Mouse (Mus musculus) midbrain, embryonic 13.5 days (tissue): ENCODE results near the gene Taar7e. TPM values are rescaled to one million over a fixed set of nuclear protein-coding genes. Genes with fewer than 3 reads are reported as not detected.
"Not testable (repeated sequence)": the region's sequence is repeated elsewhere in the genome, so short reads cannot be mapped to it uniquely, and the experiment has no call there.

Experiments
- ATAC-seq: fragments of 200-750 bp; cut with Nextera tagmentation; 2 replicates; pipeline ENCODE4 v1.8.0; 2017; ENCODE audit warnings: mild to moderate bottlenecking, moderate TSS enrichment, moderate library complexity
- H3K27ac ChIP-seq: fragments of 300-500 bp; sonication (generic); 2 replicates; pipeline ENCODE4 v1.5.1; 2015; ENCODE audit warnings: inconsistent platforms, mild to moderate bottlenecking, moderate library complexity
- H3K27me3 ChIP-seq: fragments of 300-500 bp; sonication (generic); 2 replicates; pipeline ENCODE4 v1.6.1; 2015; ENCODE audit warnings: mild to moderate bottlenecking, inconsistent platforms
- H3K36me3 ChIP-seq: fragments of 300-500 bp; sonication (generic); 2 replicates; pipeline ENCODE4 v1.6.1; 2015; ENCODE audit warnings: mild to moderate bottlenecking, inconsistent platforms
- H3K4me1 ChIP-seq: fragments of 300-500 bp; sonication (generic); replicated peaks from 2 replicates; pipeline ENCODE4 v1.6.1; 2015; ENCODE audit warnings: inconsistent platforms
- H3K4me2 ChIP-seq: fragments of 300-500 bp; sonication (generic); replicated peaks from 2 replicates; pipeline ENCODE4 v1.6.1; 2015; ENCODE audit warnings: moderate library complexity, mild to moderate bottlenecking, inconsistent platforms
- H3K4me3 ChIP-seq: fragments of 300-500 bp; sonication (generic); replicated peaks from 2 replicates; pipeline ENCODE4 v1.5.1; 2015; ENCODE audit warnings: mild to moderate bottlenecking, inconsistent platforms
- H3K9ac ChIP-seq: fragments of 300-500 bp; sonication (generic); replicated peaks from 2 replicates; pipeline ENCODE4 v1.6.1; 2015; ENCODE audit warnings: mild to moderate bottlenecking, inconsistent platforms
- H3K9me3 ChIP-seq: fragments of 300-500 bp; sonication (generic); 2 replicates; pipeline ENCODE4 v1.6.1; 2016; ENCODE audit warnings: mild to moderate bottlenecking, inconsistent platforms
- WGBS: fragments of 180-500 bp; shearing (Covaris S2); methylation state at CpG from one replicate; pipeline ENCODE4 v1.1.7; 2015; 5-methylcytosine and 5-hydroxymethylcytosine counted together
- polyA plus RNA-seq: library from polyadenylated mRNA; unstranded; fragments of >200 nt; fragmentation: Nextera tagmentation; extraction: Ambion mirVana; gene quantifications from 2 replicates; pipeline ENCODE4 v1.2.1, GENCODE M21; 2015

The Taar7e gene
- polyA plus RNA-seq, 1 experiment from 2014 or later, result not detected

DNA sequence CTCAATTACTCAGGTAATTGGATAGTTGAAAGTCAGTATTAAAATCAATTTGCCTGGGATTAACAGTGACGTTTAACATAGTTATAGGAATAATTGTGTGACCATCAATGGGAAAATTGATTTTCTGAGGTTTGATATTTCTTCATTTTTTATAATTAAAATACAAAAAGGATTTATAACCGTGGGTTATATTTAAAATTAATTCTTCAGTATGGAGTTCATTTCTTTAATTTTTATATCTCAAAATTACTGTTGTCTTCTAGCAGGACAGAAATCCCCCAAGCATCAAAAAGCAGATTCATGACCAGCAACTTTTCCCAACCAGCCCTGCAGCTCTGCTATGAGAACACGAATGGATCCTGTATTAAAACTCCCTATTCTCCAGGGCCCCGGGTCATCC lies 38.8 kb downstream of the Taar7e start, which contains the start of gene Taar8a:
Gene Taar8a (plus strand): TSS at position 301 of the 400 bp plus-strand sequence.
- not testable (repeated sequence) for ATAC-seq, H3K4me1 ChIP-seq, H3K4me2 ChIP-seq, H3K27me3 ChIP-seq, H3K9ac ChIP-seq, H3K27ac ChIP-seq, H3K4me3 ChIP-seq, H3K9me3 ChIP-seq, H3K36me3 ChIP-seq
- WGBS, result 85% methylated on average over 2 of the region's 4 CpGs

DNA sequence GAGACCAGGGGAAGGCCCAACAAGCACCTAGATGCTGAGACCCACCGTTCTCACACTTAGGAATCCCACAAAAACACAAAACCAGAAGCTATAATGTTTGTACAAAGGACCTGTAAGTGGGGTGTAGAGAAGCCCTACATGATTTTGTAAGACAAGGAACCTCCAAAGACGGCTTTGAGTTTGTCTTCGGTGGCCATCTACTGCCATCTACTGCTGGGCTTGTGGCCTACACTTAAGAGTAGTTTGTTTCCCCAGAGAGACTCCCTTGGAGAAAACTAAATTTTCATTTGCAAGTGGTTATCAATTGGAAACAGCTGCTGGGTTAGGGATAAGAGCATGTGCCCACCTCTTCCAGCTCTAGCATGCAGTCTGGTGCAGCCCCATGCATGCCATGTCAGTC lies 42.8 kb downstream of the Taar7e start:
- H3K4me1 ChIP-seq, result no peaks in the 10 kb centered on the region
- H3K4me2 ChIP-seq, result no peak overlapping the region
- H3K27me3 ChIP-seq, result no peaks in the 10 kb centered on the region
- H3K36me3 ChIP-seq, result no peaks in the 10 kb centered on the region
- H3K27ac ChIP-seq, result no peak overlapping the region
- no peaks in the 10 kb centered on the region for H3K9me3 ChIP-seq
- ATAC-seq, result no peak
- no peak overlapping the region for H3K9ac ChIP-seq
- WGBS, result 46% methylated on average over 3 of the region's 3 CpGs
- H3K4me3 ChIP-seq, result no peak overlapping the region

DNA sequence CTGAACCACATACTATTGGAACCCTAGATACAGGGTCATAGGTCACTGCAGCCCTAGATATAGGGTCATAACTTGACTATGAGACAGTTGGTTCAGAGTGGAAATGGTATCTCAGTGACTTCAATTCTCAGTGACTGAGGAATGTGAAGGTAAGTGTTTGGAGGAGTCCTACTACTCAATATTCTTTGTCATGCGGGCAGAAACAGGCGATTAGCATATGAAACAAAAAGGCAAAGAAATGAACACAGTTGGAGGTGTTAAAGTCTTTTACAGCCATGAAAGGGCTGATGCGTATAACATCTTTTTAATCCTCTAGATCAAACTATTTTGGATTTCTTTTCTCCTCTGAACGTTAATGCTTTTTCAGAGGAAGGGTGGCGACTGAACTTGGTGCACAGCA lies 48.5 kb downstream of the Taar7e start:
- ATAC-seq, result no peak
- no peaks in the 10 kb centered on the region for H3K9me3 ChIP-seq
- WGBS, result 38% methylated on average over 5 of the region's 5 CpGs
- H3K4me3 ChIP-seq, result no peak overlapping the region
- no peaks in the 10 kb centered on the region for H3K36me3 ChIP-seq
- H3K4me1 ChIP-seq, result no peaks in the 10 kb centered on the region
- H3K27ac ChIP-seq, result no peak overlapping the region
- H3K4me2 ChIP-seq, result no peak overlapping the region
- no peak overlapping the region for H3K9ac ChIP-seq
- no peaks in the 10 kb centered on the region for H3K27me3 ChIP-seq

DNA sequence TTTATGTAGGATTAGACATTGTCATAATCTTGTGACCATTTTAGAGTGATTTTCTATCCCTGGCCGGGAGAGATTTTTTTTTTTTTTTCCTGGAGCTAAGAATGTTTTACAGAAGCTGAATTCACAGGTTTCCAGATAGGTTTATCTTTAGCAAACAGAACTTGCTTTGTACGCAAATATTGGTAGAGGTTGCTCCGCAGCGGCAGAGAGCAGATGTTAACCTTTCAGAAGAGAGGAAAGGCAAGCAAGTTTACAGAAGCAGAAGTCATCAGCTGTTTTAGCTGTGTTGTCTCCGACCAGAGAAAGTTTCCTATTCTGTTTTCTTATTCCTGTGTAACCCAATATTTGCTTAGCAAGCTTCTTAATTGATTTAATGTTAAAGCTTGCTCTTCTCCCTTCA lies 49.1 kb downstream of the Taar7e start:
- no peak for ATAC-seq
- H3K9ac ChIP-seq, result no peak overlapping the region
- no peak overlapping the region for H3K27ac ChIP-seq
- no peak overlapping the region for H3K4me2 ChIP-seq
- no peaks in the 10 kb centered on the region for H3K9me3 ChIP-seq
- no peaks in the 10 kb centered on the region for H3K4me1 ChIP-seq
- no peaks in the 10 kb centered on the region for H3K27me3 ChIP-seq
- no peaks in the 10 kb centered on the region for H3K36me3 ChIP-seq
- H3K4me3 ChIP-seq, result no peak overlapping the region
- 76% methylated on average over 5 of the region's 5 CpGs for whole genome bisulfite sequencing

DNA sequence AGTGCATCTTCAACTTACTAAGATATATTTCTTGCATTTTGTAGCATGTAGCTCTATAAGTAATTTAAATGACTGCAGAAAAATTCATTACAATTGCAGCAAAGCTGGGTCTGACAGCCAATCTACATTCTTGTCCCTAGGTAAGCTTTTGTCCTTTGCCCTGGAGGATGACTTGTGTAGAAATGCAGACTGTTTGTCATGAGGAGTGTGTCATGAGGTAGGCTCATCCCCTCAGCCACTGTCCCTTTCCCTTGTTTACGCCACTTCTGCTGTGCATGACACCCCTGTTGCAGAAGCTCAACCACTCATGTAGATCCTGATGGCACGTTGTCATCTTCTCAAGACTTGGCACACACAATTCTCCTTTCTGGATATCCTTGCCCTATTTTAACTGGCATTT lies 49.8 kb downstream of the Taar7e start:
- no peak overlapping the region for H3K4me2 ChIP-seq
- no peak overlapping the region for H3K9ac ChIP-seq
- H3K9me3 ChIP-seq, result no peaks in the 10 kb centered on the region
- no peaks in the 10 kb centered on the region for H3K27me3 ChIP-seq
- no peak for ATAC-seq
- WGBS, result 91% methylated on average over 2 of the region's 2 CpGs
- no peak overlapping the region for H3K27ac ChIP-seq
- H3K4me1 ChIP-seq, result no peaks in the 10 kb centered on the region
- no peak overlapping the region for H3K4me3 ChIP-seq
- H3K36me3 ChIP-seq, result no peaks in the 10 kb centered on the region

Other genes with a start within 250 kb of the Taar7e start
- 15.3 and 20.6 TPM in 2 replicates for gene Slc18b1, start 240.6 kb upstream of the Taar7e start, polyA plus RNA-seq
- not detected in 2 replicates for gene Vnn3, start 186.2 kb upstream of the Taar7e start, polyA plus RNA-seq
- 0.19 and 0.21 TPM in 2 replicates for gene Vnn1, start 142.9 kb upstream of the Taar7e start, polyA plus RNA-seq
- gene Taar1, start 117.3 kb upstream of the Taar7e start, polyA plus RNA-seq, result not detected in 2 replicates
- gene Taar2, start 99.0 kb upstream of the Taar7e start, polyA plus RNA-seq, result not detected in 2 replicates
- not detected in 2 replicates for gene Taar3, start 88.1 kb upstream of the Taar7e start, polyA plus RNA-seq
- gene Taar4, start 77.1 kb upstream of the Taar7e start, polyA plus RNA-seq, result not detected in 2 replicates
- not detected in 2 replicates for gene Taar5, start 66.9 kb upstream of the Taar7e start, polyA plus RNA-seq
- gene Taar6, start 52.0 kb upstream of the Taar7e start, polyA plus RNA-seq, result not detected in 2 replicates
- not detected in 2 replicates for gene Taar7a, start 44.1 kb upstream of the Taar7e start, polyA plus RNA-seq
- gene Taar7b, start 37.7 kb upstream of the Taar7e start, polyA plus RNA-seq, result not detected in 2 replicates
- gene Taar7d, start 10.4 kb upstream of the Taar7e start, polyA plus RNA-seq, result not detected in 2 replicates
- gene Taar7f, start 11.9 kb downstream of the Taar7e start, polyA plus RNA-seq, result not detected in 2 replicates
- gene Taar8a, start 38.9 kb downstream of the Taar7e start, polyA plus RNA-seq, result not detected in 2 replicates
- not detected in 2 replicates for gene Taar8b, start 54.7 kb downstream of the Taar7e start, polyA plus RNA-seq
- not detected in 2 replicates for gene Taar8c, start 64.3 kb downstream of the Taar7e start, polyA plus RNA-seq
- gene Taar9, start 71.9 kb downstream of the Taar7e start, polyA plus RNA-seq, result not detected in 2 replicates
- gene Stx7, start 111.7 kb downstream of the Taar7e start, polyA plus RNA-seq, result 220 and 254 TPM in 2 replicates
- 0.67 and 1.3 TPM in 2 replicates for gene Moxd1, start 185.9 kb downstream of the Taar7e start, polyA plus RNA-seq